Mouse (Mus musculus): ENCODE data around the gene Mtnr1a. TPM values are rescaled to one million over a fixed set of nuclear protein-coding genes. Genes with fewer than 3 reads are reported as not detected.

The Mtnr1a gene
- polyA plus RNA-seq, 1 experiment from 2014 or later = 0.31 TPM

- Histone ChIP-seq H3K9ac (no peak overlapping the region), H3K4me2 (peak overlapping the region; percentile 59), H3K4me1 (peaks cover 16% of the 10 kb centered on the region), H3K27ac (no peak overlapping the region), H3K36me3 (no peaks in the 10 kb centered on the region), H3K4me3 (replicated peaks) (no peak overlapping the region), H3K27me3 (peaks cover 27% of the 10 kb centered on the region), H3K9me3 (replicated peaks) (no peaks in the 10 kb centered on the region)
- no peak for ATAC-seq (replicated peaks; ENCODE audit: low FRiP score)
- 43% methylated on average over 5 of the region's 5 CpGs for WGBS
Observed at GRCm38 (mm10) chr8:45110813-45111104, 41.8 kb downstream of the Mtnr1a start.

DNA sequence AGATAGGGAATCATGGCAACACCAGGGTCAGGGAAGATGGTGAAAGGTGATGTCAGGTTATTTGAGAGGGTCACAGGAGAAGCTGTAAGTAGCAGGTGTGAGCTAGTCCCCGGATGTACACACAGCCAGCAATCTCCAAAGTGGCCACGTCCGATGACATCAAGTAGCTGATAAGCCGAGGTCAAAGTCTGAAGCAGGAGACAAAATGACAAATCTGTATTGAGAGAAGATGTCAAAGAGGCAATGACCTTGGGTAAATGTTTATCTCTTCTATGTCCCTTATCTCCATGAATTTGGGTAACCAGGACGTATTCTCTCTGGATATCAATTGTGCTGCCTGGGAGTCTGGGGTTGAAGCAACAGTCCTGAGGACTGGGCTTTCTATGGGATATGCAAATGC, 42.9 kb downstream of the Mtnr1a start:
- no peaks in the 10 kb centered on the region for H3K36me3 ChIP-seq
- no peaks in the 10 kb centered on the region for H3K9me3 ChIP-seq (replicated peaks)
- 82% methylated on average over 5 of the region's 5 CpGs for WGBS
- no peak overlapping the region for H3K27ac ChIP-seq
- H3K4me1 ChIP-seq = peaks cover 16% of the 10 kb centered on the region
- no peak overlapping the region for H3K9ac ChIP-seq
- no peak overlapping the region for H3K4me3 ChIP-seq (replicated peaks)
- H3K4me2 ChIP-seq = no peak overlapping the region
- H3K27me3 ChIP-seq = peaks cover 27% of the 10 kb centered on the region
- no peak for ATAC-seq (replicated peaks; ENCODE audit: low FRiP score)

- no peak for ATAC-seq (replicated peaks; ENCODE audit: low FRiP score)
- Histone ChIP-seq H3K4me2 (no peak overlapping the region), H3K9me3 (replicated peaks) (no peaks in the 10 kb centered on the region), H3K36me3 (no peaks in the 10 kb centered on the region), H3K27ac (no peak overlapping the region), H3K4me1 (no peaks in the 10 kb centered on the region), H3K4me3 (replicated peaks) (no peak overlapping the region), H3K9ac (no peak overlapping the region), H3K27me3 (no peaks in the 10 kb centered on the region)
- 87% methylated on average over 3 of the region's 3 CpGs for WGBS
Observed at GRCm38 (mm10) chr8:45117588-45117987, 48.7 kb downstream of the Mtnr1a start.

DNA sequence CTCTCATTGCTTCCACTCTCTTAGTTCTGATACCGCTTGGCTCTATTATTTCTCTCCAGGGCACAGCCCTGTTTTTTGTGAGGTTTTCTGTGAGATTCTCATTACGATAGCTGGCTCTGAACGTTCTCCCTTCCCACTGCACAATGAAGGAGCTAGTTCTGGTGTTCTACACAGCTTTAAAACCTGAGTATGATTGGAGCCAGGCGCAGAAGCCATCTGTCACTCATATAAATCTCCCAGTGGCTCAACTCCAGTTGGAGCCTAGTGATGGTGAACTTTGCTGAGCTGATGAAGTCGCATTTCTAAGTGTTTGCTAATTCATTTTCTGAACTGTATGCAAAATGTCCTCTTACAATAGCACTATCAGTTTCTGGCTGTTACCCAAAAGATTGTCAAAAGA, 56.7 kb downstream of the Mtnr1a start:
- WGBS = 74% methylated on average over 5 of the region's 5 CpGs
- H3K4me3 ChIP-seq (replicated peaks) = no peak overlapping the region
- no peaks in the 10 kb centered on the region for H3K36me3 ChIP-seq
- no peaks in the 10 kb centered on the region for H3K4me1 ChIP-seq
- no peaks in the 10 kb centered on the region for H3K9me3 ChIP-seq (replicated peaks)
- H3K27ac ChIP-seq = no peak overlapping the region
- no peak overlapping the region for H3K4me2 ChIP-seq
- H3K9ac ChIP-seq = no peak overlapping the region
- ATAC-seq (replicated peaks; ENCODE audit: low FRiP score) = no peak
- H3K27me3 ChIP-seq = no peaks in the 10 kb centered on the region

Other genes with a start within 250 kb of the Mtnr1a start
- gene Fat1, start 133.7 kb upstream of the Mtnr1a start, polyA plus RNA-seq (2015; fragmentation: Nextera tagmentation; extraction: Ambion mirVana) = 21.3 and 21.9 TPM in 2 replicates
- gene F11, start 192.9 kb downstream of the Mtnr1a start, polyA plus RNA-seq (2015; fragmentation: Nextera tagmentation; extraction: Ambion mirVana) = 0.13 and 0.21 TPM in 2 replicates
- 0.05 and 0.10 TPM in 2 replicates for gene Klkb1, start 225.7 kb downstream of the Mtnr1a start, polyA plus RNA-seq (2015; fragmentation: Nextera tagmentation; extraction: Ambion mirVana)
- 0.32 and 0.42 TPM in 2 replicates for gene Gm45753, start 239.3 kb downstream of the Mtnr1a start, polyA plus RNA-seq (2015; fragmentation: Nextera tagmentation; extraction: Ambion mirVana)

Data from kidney, embryonic 15.5 days (tissue).